Mouse (Mus musculus) midbrain, embryonic 12.5 days (tissue): Measurements from ENCODE around the gene Fsip1. TPM values are rescaled to one million over a fixed set of nuclear protein-coding genes. Genes with fewer than 3 reads are reported as not detected.

Source experiments
- ATAC-seq: fragments of 200-750 bp; cut with Nextera tagmentation; 2 replicates; pipeline ENCODE4 v1.8.0; 2017; ENCODE audit warnings: low read depth, moderate TSS enrichment, moderate library complexity; ENCODE audit not compliant: low FRiP score
- H3K27ac ChIP-seq: fragments of 300-500 bp; sonication (generic); replicated peaks from 2 replicates; pipeline ENCODE4 v1.5.1; 2016; ENCODE audit warnings: mild to moderate bottlenecking
- H3K27me3 ChIP-seq: fragments of 300-500 bp; sonication (generic); 2 replicates; pipeline ENCODE4 v1.6.1; 2016; ENCODE audit warnings: mild to moderate bottlenecking
- H3K36me3 ChIP-seq: fragments of 300-500 bp; sonication (generic); 2 replicates; pipeline ENCODE4 v1.6.1; 2016
- H3K4me1 ChIP-seq: fragments of 300-500 bp; sonication (generic); 2 replicates; pipeline ENCODE4 v1.6.1; 2016
- H3K4me2 ChIP-seq: fragments of 300-500 bp; sonication (generic); replicated peaks from 2 replicates; pipeline ENCODE4 v1.6.1; 2016; ENCODE audit warnings: mild to moderate bottlenecking, moderate library complexity
- H3K4me3 ChIP-seq: fragments of 300-500 bp; sonication (generic); 2 replicates; pipeline ENCODE4 v1.5.1; 2016; ENCODE audit warnings: mild to moderate bottlenecking
- H3K9ac ChIP-seq: fragments of 300-500 bp; sonication (generic); replicated peaks from 2 replicates; pipeline ENCODE4 v1.6.1; 2016; ENCODE audit warnings: mild to moderate bottlenecking, moderate library complexity
- H3K9me3 ChIP-seq: fragments of 300-500 bp; sonication (generic); 2 replicates; pipeline ENCODE4 v1.6.1; 2016; ENCODE audit warnings: mild to moderate bottlenecking
- WGBS: fragments of 180-500 bp; shearing (Covaris S2); methylation state at CpG from one replicate; pipeline ENCODE4 v1.1.7; 2016; 5-methylcytosine and 5-hydroxymethylcytosine counted together
- polyA plus RNA-seq: library from polyadenylated mRNA; unstranded; fragments of >200 nt; fragmentation: Nextera tagmentation; extraction: Ambion mirVana; gene quantifications from 2 replicates; pipeline ENCODE4 v1.2.1, GENCODE M21; 2016

Gene Fsip1
- polyA plus RNA-seq, 1 experiment from 2014 or later: 1.6 TPM

DNA sequence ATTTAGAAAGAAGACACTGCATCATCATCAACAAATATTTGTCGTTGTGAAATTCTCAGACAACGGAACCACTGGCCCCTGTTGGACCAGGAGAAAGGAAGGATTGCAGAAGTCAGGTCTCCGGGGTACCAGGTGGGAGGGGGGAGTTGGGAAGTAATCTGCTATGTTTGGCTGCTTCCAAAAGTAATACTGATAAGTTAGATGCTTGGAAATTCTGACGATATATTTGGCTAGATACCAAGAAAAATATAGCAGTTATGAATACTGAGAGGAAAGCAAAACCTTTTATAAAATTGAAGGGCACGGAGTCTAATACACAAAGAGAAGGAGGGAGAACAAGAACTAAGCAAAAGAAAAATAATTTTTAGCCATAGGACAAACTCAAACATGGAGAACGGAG is 117.5 kb downstream of the Fsip1 start:
- Histone ChIP-seq H3K4me3 (no peak overlapping the region), H3K4me2 (no peak overlapping the region), H3K9me3 (no peaks in the 10 kb centered on the region), H3K27me3 (no peaks in the 10 kb centered on the region), H3K4me1 (no peaks in the 10 kb centered on the region), H3K36me3 (no peaks in the 10 kb centered on the region), H3K27ac (no peak overlapping the region), H3K9ac (no peak overlapping the region)
- ATAC-seq: no peak
- WGBS: 92% methylated on average over 6 of the region's 6 CpGs

GRCm38 (mm10) chr2:118137776-118138175 is 119.0 kb downstream of the Fsip1 start:
- H3K4me1 ChIP-seq: no peaks in the 10 kb centered on the region
- no peak overlapping the region for H3K4me2 ChIP-seq
- no peak overlapping the region for H3K27ac ChIP-seq
- no peak overlapping the region for H3K9ac ChIP-seq
- no peaks in the 10 kb centered on the region for H3K9me3 ChIP-seq
- WGBS: 93% methylated on average over 2 of the region's 2 CpGs
- H3K27me3 ChIP-seq: no peaks in the 10 kb centered on the region
- no peaks in the 10 kb centered on the region for H3K36me3 ChIP-seq
- no peak overlapping the region for H3K4me3 ChIP-seq
- ATAC-seq: no peak

DNA sequence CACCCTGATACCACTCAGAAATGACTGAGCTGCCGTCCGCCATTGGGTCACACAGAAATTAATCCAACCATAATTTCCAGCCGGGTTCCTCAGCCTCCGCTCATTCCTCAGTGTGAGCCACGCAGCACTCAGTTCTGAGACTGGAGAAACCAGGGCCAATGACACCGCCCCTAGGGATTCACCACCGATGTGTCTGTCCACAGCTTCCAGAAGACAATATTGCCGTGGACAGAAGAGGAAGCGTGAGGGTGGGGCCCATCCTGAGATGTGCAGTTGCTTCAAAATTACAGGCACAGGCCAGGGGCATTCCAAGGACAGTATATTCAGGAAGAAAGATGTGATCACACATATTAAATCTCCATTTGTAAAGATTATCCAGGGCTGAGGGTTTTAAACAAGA is 119.7 kb downstream of the Fsip1 start:
- WGBS: 92% methylated on average over 9 of the region's 9 CpGs
- H3K9me3 ChIP-seq: no peaks in the 10 kb centered on the region
- H3K9ac ChIP-seq: no peak overlapping the region
- H3K27ac ChIP-seq: no peak overlapping the region
- no peaks in the 10 kb centered on the region for H3K4me1 ChIP-seq
- ATAC-seq: no peak
- H3K27me3 ChIP-seq: no peaks in the 10 kb centered on the region
- H3K4me3 ChIP-seq: no peak overlapping the region
- H3K4me2 ChIP-seq: no peak overlapping the region
- no peaks in the 10 kb centered on the region for H3K36me3 ChIP-seq

GRCm38 (mm10) chr2:118128313-118128712 is 128.5 kb downstream of the Fsip1 start:
- H3K9ac ChIP-seq: no peak overlapping the region
- peaks cover 11% of the 10 kb centered on the region for H3K4me1 ChIP-seq
- H3K36me3 ChIP-seq: peaks cover 1% of the 10 kb centered on the region; the same call in 1 of the 2 replicates
- H3K27me3 ChIP-seq: no peaks in the 10 kb centered on the region
- ATAC-seq: no peak
- H3K4me2 ChIP-seq: no peak overlapping the region
- 87% methylated on average over 3 of the region's 3 CpGs for WGBS
- H3K4me3 ChIP-seq: no peak overlapping the region
- H3K9me3 ChIP-seq: no peaks in the 10 kb centered on the region
- no peak overlapping the region for H3K27ac ChIP-seq

- H3K9ac ChIP-seq: no peak overlapping the region
- ATAC-seq: no peak
- 93% methylated on average over 5 of the region's 5 CpGs for WGBS
These were observed 129.1 kb downstream of the Fsip1 start for GRCm38 (mm10) chr2:118127516-118128288.

DNA sequence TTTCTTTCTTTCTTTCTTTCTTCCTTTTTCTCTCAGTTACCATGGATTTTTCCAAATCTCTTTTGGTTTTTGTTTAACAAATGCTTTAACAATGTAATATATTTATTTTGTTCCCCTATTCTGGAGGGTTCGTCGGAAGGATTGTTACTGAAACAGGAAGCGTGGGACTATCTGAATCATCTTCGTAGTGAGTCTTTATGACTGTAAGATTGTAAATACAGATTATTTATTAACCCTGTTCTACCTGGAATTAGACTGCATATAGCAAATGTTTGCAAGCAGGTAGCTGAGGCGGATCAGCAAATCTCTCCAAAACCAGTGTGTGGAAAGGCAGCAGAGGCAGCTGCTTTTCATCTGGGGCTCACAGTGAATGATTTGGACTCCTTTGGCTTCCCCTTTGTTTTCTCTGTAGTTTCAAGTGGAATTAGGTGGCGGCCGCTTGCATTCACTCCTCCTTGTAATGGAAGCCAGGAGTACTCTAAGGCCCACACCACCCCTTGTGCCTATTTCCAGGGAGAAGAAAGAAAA is 130.8 kb downstream of the Fsip1 start:
- H3K9ac ChIP-seq: no peak overlapping the region
- H3K9me3 ChIP-seq: no peaks in the 10 kb centered on the region
- H3K4me2 ChIP-seq: no peak overlapping the region
- no peak for ATAC-seq
- WGBS: 54% methylated on average over 7 of the region's 7 CpGs
- no peak overlapping the region for H3K4me3 ChIP-seq
- H3K4me1 ChIP-seq: peaks cover 11% of the 10 kb centered on the region
- peaks cover 5% of the 10 kb centered on the region; the same call in 1 of the 2 replicates for H3K36me3 ChIP-seq
- H3K27ac ChIP-seq: no peak overlapping the region
- H3K27me3 ChIP-seq: no peaks in the 10 kb centered on the region

More at GRCm38 (mm10) chr2:118127516-118128288, 129.1 kb downstream of the Fsip1 start:
- Histone ChIP-seq H3K4me3 (no peak overlapping the region), H3K36me3 (peaks cover 5% of the 10 kb centered on the region; the same call in 1 of the 2 replicates), H3K4me2 (no peak overlapping the region), H3K4me1 (peaks cover 11% of the 10 kb centered on the region), H3K9me3 (no peaks in the 10 kb centered on the region), H3K27ac (no peak overlapping the region), H3K27me3 (no peaks in the 10 kb centered on the region)

- H3K36me3 ChIP-seq: peaks cover 5% of the 10 kb centered on the region; the same call in 1 of the 2 replicates
- WGBS: 67% methylated on average over 11 of the region's 11 CpGs
- no peaks in the 10 kb centered on the region for H3K9me3 ChIP-seq
- H3K9ac ChIP-seq: no peak overlapping the region
- no peak overlapping the region for H3K4me2 ChIP-seq
- ATAC-seq: no peak; the same call in 1 of the 2 replicates
- peaks cover 11% of the 10 kb centered on the region for H3K4me1 ChIP-seq
- no peaks in the 10 kb centered on the region for H3K27me3 ChIP-seq
- H3K4me3 ChIP-seq: no peak overlapping the region
- H3K27ac ChIP-seq: no peak overlapping the region
These were observed 131.4 kb downstream of the Fsip1 start for GRCm38 (mm10) chr2:118125211-118125939.

DNA sequence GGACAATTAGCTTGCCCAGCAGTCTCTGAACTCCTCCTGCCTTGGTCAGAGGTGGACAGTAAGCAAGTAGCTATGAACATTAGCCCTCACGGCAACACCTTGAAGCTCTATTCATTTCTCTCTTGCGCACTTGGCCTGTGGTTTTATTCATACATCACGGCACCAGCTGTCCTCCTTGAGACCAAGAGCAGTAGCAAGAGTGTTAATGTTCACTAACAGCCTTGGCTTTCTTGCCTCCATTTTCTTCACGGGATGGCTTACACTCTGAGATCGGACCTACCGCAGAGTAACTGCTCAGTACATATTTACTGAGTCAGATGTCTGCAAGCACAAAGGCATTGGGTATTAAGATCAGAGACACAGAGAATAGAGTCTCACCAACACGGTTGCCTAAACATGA is 132.3 kb downstream of the Fsip1 start:
- WGBS: 78% methylated on average over 7 of the region's 7 CpGs

GRCm38 (mm10) chr2:118123743-118124142 is 133.0 kb downstream of the Fsip1 start:
- H3K4me2 ChIP-seq: no peak overlapping the region
- H3K4me3 ChIP-seq: no peak overlapping the region
- no peak overlapping the region for H3K9ac ChIP-seq
- 94% methylated on average over 9 of the region's 9 CpGs for WGBS
- H3K27ac ChIP-seq: no peak overlapping the region
- H3K27me3 ChIP-seq: no peaks in the 10 kb centered on the region
- H3K9me3 ChIP-seq: no peaks in the 10 kb centered on the region
- H3K4me1 ChIP-seq: peaks cover 11% of the 10 kb centered on the region
- no peak for ATAC-seq
- H3K36me3 ChIP-seq: peaks cover 20% of the 10 kb centered on the region

More for the DNA sequence above, 132.3 kb downstream of the Fsip1 start:
- Histone ChIP-seq H3K4me2 (no peak overlapping the region), H3K27me3 (no peaks in the 10 kb centered on the region), H3K9ac (no peak overlapping the region), H3K27ac (no peak overlapping the region), H3K9me3 (no peaks in the 10 kb centered on the region), H3K36me3 (peaks cover 13% of the 10 kb centered on the region), H3K4me1 (peaks cover 11% of the 10 kb centered on the region), H3K4me3 (no peak overlapping the region)
- ATAC-seq: no peak

- no peak for ATAC-seq
- 96% methylated on average over 6 of the region's 6 CpGs for WGBS
- peaks cover 22% of the 10 kb centered on the region for H3K36me3 ChIP-seq
These were observed 134.5 kb downstream of the Fsip1 start for GRCm38 (mm10) chr2:118122291-118122690.

DNA sequence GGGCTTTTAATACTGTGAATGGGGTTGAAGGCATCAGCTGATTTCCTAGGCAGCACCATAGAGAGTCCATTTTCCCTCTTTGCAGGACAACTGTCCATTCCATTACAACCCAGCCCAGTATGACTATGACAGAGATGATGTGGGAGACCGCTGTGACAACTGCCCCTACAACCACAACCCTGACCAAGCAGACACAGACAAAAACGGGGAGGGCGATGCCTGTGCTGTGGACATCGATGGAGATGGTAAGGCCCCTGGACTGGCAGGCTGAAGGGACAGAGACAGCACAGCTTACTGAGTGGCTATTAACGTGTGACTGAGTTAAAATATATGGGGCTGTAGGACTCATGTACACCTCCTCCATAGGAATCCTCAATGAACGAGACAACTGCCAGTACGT is 136.0 kb downstream of the Fsip1 start:
- WGBS: 95% methylated on average over 7 of the region's 7 CpGs
- Histone ChIP-seq H3K4me2 (no peak overlapping the region), H3K27me3 (0 out of 2 replicates have a peak, but pooled peaks cover 4% of the 10 kb centered on the region), H3K4me3 (no peak overlapping the region), H3K4me1 (0 out of 2 replicates have a peak, but pooled peaks cover 7% of the 10 kb centered on the region), H3K9ac (no peak overlapping the region), H3K27ac (no peak overlapping the region), H3K9me3 (no peaks in the 10 kb centered on the region), H3K36me3 (peaks cover 22% of the 10 kb centered on the region)
- no peak for ATAC-seq

More at GRCm38 (mm10) chr2:118122291-118122690, 134.5 kb downstream of the Fsip1 start:
- Histone ChIP-seq H3K27me3 (no peaks in the 10 kb centered on the region), H3K4me3 (no peak overlapping the region), H3K9ac (no peak overlapping the region), H3K4me1 (peaks cover 11% of the 10 kb centered on the region; the same call in 1 of the 2 replicates), H3K9me3 (no peaks in the 10 kb centered on the region), H3K4me2 (no peak overlapping the region), H3K27ac (no peak overlapping the region)

GRCm38 (mm10) chr2:118120095-118120494 is 136.7 kb downstream of the Fsip1 start:
- no peak overlapping the region for H3K9ac ChIP-seq
- H3K4me2 ChIP-seq: no peak overlapping the region
- 97% methylated on average over 11 of the region's 11 CpGs for WGBS
- H3K4me1 ChIP-seq: peaks cover 6% of the 10 kb centered on the region; the same call in 1 of the 2 replicates
- H3K27me3 ChIP-seq: 0 out of 2 replicates have a peak, but pooled peaks cover 4% of the 10 kb centered on the region
- H3K4me3 ChIP-seq: no peak overlapping the region
- no peak for ATAC-seq
- no peaks in the 10 kb centered on the region for H3K9me3 ChIP-seq
- no peak overlapping the region for H3K27ac ChIP-seq
- peaks cover 22% of the 10 kb centered on the region for H3K36me3 ChIP-seq
